Mouse (Mus musculus): ENCODE data around the gene Gm37240. TPM values are rescaled to one million over a fixed set of nuclear protein-coding genes. Genes with fewer than 3 reads are reported as not detected.
A peak's percentile ranks its signal among the peaks of the same experiment; 100 is the strongest.

Gm37240 gene
- total and polyA plus RNA-seq, 3 experiments = 7.4 to 12.2 (median 7.4) TPM

DNA sequence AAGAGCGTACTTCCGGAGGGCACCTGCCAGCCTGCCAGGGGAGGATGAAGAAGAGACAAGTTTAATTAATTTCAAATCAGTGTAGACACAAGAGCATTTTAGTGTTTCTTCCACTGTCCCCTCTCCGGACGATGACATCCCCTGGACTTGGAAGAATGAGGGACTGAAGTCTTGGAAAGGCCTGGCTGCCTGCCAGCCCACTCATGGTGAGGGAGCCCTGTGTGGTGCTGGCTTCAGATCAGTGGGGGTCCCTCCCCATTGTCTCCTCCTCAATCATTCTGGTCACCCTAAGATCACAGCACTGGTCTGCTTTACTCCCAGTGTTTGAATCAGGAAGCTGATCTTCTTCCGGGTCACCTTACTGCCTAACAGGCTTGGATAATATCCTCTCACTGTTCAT lies 1185.4 kb downstream of the Gm37240 start:
- DNase-seq = no peak

DNA sequence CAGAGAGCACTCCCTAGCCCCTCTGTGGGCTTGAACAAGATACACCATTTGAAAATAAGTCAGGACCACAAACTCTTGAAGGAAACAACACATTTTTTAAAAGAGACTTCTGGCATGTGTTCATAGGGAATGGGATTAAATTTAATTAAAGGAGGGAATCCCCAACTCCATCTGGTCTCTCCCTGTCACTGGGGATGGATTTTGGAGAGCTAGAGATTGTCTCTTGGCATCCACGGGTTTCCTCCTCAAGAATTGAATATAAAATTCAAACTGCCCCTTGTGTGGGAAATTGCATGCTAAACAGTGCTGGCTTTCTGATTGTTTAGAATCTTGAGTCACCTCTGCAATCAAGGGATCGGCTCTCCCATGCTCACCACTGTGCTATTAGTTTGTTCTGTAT lies 1185.8 kb downstream of the Gm37240 start:
- DNase-seq = no peak

DNA sequence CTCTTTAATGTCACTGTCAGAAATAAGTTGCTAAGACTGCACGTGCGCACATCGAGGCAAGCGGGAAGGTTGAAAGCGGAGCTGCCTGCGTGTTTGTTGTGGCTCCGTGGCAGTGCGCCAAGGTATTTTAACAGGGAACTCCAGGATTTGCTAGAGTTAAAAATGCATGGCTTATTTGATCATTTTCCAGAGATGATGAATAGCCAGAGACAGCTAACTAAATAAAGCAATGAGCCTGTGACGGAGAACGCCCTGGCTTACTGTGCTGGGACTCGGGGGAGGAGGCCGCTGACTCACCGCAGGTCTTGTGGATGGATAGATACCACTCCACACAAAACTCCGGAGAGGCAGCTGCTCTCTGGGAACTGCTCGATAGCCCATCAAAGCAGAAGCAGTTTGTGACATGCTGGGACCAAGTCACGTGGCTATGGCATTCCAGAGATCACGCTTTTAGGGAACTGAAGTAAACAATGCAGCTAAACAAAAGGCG lies 1190.8 kb downstream of the Gm37240 start:
- DNase-seq = peak; percentile 80

DNA sequence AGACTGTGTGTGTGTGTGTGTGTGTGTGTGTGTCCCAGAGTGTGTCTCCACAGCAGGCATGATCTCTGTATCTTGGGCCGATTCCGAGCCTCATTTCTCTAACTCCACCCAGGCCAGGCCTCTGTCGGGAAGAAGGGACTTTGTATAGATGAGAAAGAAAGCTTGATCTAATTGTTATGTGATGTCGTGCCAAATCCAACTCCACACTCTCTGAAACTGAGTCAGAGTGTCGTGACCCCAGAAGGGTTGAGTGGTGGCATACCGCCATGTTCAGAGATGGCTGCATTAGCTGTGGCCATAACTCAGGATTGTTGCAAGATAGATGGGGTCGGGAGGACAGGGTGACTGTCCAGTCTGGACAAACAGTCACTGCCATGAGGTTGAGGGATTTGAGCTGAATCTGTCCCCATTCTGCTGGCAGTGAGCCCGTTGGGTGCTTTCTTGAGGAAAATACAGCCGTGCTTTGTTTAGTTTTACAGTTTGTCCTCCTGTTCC lies 1191.4 kb downstream of the Gm37240 start:
- peak; percentile 69 for DNase-seq

DNA sequence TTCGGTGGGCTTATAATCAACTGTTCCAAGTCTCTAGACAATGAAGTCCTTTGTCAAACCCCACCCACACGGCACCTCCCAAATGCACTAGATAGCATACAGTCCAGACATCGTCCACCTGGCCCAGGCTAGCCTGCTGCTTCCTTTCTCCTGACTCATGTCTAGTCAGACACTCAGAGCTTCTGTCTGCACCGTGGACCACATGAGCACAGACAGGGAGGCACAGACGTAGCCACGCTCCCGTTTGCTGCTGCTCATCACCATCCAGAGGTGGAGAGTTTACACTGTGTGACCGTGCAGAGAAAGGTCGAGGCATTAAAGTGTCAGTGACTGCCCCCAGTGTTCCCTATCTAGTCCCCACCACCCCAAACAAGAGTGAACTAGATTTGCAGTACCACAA lies 1191.9 kb downstream of the Gm37240 start:
- DNase-seq = no peak

DNA sequence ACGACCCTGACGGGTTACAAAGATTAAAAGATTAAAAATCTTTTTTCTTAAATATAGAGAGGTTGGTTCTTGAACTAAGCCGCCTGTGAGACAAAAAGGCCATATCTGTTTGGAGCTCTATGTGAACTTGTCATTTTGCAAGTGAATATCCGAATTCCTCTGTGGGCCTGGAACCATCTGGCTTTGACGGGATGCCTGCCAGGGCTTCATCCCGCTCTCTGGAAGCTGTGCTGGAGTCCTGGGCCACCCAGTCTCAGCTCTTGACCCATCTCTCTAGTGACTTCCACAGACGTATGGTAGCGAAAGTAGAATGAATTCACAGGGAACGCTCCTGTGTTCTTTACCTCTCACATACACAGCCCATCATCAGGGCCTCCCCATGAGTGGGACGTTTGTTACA lies 1193.4 kb downstream of the Gm37240 start:
- DNase-seq = no peak

DNA sequence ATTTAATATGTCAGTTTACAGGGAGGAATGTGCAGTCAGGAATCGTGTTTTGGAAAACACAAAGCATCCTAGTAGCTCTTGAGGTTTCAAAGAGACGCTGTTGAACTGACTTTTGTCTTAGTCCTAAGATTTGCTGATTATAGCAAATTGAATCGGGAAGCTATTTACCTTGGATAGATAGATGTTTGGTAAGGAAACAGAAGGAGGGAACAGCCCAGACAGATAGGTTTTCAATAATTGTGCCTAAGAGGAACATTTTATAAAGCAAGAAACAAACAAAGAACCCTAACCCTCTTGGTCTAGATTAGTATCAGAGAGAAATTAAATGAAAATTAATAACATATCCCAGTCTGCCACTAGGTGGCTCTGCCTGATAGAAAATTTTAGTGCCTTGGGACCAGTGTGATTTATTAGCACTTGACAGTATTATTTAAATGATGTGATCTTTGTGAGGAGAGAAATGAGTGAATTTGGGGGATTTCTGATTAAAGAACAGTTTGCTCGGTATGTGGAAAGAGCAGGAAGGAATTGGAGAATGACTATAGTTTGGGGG lies 1194.6 kb downstream of the Gm37240 start:
- DNase-seq = no peak

DNA sequence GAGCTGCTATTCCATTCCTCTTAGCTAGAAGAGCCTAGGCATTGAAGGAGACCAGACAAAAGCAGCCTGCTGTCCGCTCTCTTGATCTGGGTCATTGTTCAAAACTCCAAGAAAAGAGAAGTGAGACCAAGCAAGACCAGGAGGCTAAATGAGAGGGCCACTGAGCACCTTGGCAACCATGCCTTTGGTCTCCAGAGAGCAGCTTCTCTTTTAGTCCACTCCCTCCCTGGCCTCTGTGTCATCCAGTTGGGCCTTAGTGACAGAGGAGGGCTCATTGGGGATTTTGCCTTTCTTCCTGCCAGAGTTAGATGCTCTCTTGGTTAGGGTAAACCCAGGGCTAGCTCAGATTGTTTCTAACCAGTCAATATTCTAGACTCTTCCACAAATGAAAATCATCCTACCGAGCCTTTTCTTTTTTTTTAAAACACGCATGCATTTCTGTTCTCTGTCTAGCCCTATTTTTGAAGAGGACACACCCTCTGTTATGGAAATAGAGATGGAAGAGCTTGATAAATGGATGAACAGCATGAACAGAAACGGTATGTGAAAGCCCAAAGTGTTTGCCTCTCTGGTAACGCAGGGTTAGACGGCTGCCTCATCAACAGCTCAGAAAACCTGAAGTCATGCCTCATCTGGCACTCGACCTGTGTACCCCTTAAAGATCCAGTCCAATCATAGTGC lies 1197.1 kb downstream of the Gm37240 start:
- DNase-seq = no peak

DNA sequence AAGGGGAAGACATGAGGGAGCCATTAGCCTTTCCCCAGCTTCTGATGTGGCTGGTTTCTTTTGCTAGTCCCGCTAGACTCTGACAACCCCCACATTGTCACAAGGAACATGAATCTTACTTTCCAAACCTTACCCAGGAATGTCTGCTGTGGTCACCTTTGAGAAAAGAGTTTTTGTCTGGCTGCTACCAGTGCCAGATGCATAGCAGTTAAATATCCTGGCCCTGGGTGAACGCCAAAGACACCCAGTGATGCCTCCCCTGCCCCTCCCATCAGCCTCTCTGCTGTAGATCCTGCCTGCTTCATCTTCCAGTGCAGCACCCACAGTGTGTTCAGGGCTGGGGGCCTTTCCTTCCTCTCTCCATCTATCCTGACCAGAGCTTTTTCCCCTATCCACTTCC lies 1197.7 kb downstream of the Gm37240 start:
- no peak for DNase-seq

DNA sequence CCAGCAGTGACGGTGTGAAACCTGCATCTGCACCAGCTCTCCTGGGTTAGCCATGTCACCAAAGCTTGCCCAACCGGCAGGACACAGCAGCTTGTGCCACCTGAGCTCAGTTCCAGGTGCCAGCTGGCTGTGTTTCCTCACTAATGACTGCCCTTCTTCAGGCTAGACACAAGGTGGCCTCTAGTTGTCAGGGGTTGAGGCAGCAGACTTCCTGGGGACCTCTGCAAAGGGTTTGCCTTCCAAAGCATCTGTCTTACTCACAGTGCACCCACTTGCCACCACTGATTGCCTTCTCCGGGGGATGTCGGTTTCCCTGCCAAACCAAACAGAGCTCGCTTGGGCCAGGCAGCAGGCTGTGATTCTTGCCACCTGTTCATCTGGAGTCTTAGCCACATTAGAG lies 1199.1 kb downstream of the Gm37240 start:
- DNase-seq = no peak

DNA sequence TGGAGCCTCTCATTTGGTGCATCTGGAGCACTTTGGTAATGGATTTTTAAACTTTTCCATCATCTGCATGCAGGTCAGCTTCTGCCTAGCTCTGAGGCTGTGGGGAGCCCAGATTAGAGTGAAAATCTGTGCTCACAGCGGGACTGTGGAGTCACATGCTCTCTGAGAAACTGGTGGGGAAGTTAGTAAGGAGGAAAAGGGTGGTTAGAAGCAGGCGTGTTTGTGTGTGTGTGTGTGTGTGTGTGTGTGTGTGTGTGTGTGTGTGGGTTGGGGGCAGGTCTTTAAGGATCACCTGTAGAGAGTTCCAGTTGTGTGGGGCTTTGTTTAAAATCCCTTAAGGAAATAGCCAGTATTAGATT lies 1199.9 kb downstream of the Gm37240 start:
- DNase-seq = no peak

DNA sequence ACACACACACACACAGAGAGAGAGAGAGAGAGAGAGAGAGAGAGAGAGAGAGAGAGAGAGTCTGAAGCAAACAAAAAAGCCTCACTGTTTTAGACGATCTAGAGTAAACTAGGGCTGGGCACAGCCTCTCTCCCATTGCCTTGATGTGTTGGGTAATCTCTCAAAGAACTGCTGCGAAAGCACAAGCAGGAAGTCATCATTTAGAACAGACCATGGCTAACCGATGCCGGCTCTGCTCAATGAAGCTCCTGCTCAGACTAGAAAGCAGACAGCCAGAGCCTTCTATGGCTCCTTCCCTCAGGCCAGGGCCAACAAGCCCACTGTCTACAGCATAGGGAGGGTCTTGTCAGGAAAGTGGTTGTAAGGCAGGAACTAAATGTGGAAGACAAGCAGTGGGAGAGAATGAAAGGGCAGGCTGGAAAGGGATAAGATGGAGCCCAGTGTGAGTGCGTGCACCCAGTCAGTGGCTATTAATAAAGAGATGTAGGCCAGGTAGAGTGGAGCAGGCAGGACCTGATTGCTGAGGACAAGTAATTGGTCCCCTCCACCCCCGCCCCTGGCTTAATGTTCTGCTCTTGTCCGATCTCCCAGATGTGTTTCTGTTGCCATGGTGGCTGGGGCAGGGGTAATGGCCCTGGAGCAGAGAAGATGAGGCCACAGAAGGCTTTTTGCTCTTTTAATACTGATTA lies 1200.4 kb downstream of the Gm37240 start:
- DNase-seq = no peak

DNA sequence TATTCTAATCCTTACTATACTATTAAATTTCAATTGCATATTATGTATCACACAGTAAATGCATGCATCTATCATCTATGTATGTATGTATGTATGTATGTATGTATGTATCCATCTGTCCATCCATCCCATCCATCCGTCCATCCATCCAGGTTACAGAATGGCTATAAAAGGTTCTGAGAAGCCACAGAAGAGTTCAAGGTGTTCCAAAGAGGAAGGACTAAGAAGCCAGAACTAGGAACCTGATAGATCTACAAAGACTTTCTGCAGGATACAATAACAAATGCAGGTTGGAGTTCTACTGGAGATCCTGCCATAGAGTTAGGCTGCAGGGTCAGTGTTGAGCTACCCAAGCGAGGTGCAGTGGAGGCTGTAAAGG lies 1201.0 kb downstream of the Gm37240 start:
- no peak for DNase-seq

DNA sequence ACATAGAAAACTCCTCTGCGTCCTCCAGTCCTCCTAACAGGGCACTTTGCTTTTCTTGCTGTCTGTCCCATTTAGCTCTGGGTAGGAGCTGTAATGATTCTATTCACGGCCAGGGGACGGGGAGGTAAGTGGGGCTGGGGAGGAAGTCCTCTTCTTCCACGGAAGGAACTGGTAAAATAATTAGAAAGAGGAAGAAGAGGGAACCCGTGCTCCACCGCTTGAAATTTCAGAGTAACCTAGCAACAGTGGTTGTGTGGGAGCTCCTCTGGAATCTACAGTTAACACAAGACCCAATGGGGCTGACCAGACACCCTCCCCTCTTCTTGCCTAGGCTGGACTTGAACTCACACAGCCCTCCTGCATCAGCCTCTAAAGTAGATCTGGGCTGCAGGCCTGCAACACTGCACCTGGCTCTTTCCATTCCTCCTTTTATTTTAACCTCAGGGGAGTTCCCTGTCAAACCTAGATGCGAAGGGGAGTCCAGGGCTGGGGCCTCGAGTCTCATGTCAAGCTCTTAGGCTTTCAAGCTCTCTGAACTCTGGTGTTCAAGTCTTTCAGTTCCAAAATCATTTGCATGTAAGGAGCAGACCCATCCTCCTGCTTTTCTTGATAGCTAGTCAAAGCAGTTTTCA lies 1201.5 kb downstream of the Gm37240 start:
- DNase-seq = no peak

DNA sequence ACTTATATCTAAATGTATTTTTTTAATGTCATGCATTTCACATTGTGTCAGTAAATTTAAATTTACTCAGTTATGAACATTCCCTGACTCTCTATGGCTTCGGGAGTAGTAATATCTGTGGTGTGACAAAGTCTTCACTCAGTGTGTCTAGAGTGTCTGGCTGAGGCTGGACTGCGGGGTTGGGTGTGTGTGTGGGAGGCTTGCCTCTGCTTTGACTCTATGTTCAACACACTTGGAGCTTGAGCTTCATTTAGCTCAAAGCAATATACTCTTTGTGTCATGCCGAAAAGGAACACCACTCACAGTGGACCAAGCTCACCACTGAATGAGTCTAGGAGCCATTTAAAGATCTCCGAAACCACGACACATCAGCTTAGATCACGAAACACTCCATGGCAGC lies 1203.5 kb downstream of the Gm37240 start:
- no peak for DNase-seq

DNA sequence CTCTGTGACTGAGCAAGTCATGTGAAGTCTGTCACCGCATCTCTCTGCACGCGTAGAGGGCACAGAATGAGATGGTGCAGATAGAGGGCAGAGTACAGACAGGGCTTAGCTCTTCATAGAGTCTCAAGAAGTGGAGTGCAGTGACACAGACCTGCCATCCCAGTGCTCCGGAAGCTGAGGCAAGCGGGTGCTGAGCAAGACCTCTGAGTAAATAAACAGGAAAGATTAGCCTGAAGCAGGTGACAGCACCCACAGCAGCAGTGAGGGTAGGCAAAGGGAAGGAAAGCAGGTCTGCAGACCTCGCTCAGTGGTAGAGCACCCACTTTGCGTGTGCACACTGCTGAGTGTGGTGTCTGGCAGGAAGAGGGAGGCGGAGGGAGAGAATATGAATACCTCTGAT lies 1205.6 kb downstream of the Gm37240 start:
- no peak for DNase-seq

DNA sequence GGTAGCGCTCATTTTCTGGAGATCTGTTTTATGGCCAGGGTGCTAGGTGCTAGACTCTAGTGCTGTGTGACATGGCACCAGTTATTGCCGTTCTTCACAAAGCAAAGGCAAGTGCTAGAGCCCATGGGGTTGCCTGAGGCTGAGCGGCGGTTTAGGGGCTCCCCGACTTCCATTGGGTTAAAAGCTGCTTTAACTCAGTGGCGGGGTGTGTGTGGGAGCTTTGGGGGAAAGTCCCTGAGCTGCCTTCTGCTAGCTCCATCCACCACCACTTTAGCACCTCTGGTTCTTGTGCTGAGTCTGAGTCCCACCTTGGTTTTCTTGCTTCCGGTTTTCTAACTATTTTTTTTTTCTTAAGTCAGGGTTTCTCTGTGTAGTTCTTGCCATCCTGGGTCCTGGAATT lies 1207.3 kb downstream of the Gm37240 start:
- DNase-seq = no peak

DNA sequence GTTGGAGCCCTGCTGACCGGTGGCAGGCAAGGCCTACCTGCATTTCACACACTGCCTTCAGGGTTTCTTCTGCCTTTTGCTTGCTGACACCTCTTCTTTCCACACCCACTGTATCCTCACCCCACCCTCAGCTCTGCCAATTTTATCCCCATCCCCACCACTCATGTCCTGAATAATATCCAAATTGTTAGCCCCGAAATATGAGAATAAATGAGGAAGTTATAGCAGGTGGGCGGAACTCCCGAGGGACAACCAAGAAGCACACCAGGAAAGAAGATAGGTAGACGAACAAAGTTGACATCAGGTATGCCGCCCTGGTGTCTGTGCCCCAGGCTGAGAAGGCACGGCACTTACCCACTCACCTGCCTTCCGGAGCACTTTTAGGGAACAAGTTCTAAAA lies 1207.8 kb downstream of the Gm37240 start:
- no peak for DNase-seq

DNA sequence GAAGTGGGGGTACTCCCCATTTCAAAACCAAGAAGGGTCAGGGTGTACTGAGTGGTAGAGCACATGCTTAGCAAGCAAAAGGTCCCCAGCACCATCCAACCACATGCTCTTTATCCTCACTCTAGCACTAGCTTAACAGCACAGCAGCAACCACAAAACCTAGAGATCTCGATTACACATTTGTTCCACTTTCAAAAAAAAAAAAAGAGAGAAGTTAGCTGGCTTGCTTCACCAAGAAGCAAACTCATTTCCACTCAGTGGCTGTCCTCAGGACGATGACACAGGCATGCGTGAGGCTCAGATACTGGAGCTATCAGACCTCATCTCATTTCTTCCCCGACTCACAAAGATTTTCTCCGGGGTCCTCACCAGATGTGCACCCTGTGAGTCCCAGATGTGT lies 1208.4 kb downstream of the Gm37240 start:
- no peak for DNase-seq

DNA sequence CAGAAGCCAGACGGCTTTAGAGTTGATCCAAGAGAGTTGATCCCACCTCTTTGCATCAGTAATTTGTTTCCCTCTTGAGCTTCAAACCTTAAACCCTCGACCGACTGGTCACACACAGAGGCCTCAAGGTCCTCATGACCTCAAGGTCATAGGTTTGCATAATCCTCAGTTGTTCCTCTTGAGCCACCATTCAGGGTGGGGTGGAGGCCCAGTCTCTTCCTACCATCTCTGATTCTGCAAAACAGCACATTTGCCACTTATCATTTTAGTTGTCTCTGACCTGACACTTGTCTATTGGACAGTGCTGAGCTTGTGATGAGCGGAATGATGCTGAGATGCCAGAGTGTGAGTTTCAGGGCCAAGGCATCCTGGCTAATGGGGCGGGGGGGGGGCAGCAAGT lies 1211.6 kb downstream of the Gm37240 start:
- no peak for DNase-seq

DNA sequence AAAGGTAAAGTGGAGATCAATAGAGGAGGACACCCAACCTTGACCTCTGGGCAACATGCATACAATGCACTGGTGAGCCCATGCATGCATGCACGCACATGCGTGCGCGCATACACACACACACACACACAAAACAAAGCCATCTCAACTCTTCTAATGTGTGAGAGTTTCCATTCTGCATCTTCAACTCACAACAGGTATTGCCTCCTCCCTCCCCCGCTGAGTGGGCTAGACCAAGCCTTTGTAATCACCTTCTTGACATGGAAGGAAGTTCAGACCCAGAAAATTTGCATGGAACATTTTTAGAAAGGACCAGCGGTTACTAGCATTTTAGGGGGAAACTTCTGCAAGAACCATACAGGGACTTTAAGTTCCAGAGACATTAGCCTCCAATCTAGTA lies 1213.8 kb downstream of the Gm37240 start:
- no peak for DNase-seq

DNA sequence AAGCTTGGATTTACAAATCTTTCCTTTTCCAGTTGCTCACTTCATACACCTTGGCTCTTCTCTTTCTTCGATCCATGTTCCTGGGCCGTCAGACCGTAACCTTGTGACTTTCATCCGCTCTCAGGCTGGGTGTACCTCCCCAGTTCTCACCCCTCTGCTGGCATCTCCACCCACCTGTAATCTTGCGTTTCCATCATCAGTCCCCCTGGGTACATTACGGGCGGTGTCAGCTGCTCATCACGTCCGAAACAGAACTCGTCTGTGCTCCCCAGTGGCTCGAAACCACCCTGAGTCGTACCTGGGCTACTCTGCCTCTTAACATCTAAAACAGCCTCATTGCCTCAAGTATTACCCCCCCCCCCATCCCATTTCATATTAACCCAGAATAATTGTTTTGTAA lies 1215.2 kb downstream of the Gm37240 start:
- DNase-seq = no peak

DNA sequence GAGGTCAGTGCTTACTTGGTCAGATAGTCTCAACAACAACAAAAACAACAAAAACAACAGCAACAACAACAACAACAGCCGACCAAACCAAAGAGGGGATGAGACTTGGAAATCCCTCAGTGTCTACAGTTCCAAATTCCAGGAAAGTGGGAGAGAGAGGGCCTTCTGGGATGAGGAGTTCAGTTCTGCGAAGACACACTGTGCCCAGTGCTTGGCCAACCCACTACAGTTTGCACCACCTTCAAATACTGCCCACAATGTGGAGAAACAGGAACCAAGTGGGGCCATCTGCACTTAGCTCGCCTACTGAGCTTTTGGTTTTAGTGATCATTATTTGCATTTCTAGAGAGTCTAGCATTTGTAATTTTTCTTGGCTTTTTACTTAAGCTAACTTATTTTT lies 1218.4 kb downstream of the Gm37240 start:
- no peak for DNase-seq
